Mouse (Mus musculus) lung, embryonic 15.5 days (tissue): Measurements from ENCODE around the gene Tppp2. TPM values are rescaled to one million over a fixed set of nuclear protein-coding genes. Genes with fewer than 3 reads are reported as not detected.

Experiments used
- polyA plus RNA-seq: library from polyadenylated mRNA; unstranded; fragments of >200 nt; fragmentation: Nextera tagmentation; extraction: Ambion mirVana; gene quantifications from 2 replicates; pipeline ENCODE4 v1.2.1, GENCODE M21; 2015

Gene Tppp2
- polyA plus RNA-seq, 1 experiment from 2014 or later, result not detected

Other genes with a start within 250 kb of the Tppp2 start
- gene Gm17079, start 223.0 kb upstream of the Tppp2 start, polyA plus RNA-seq, result not detected in 2 replicates
- gene Gm5800, start 201.2 kb upstream of the Tppp2 start, polyA plus RNA-seq, result not detected in 2 replicates
- 0.22 TPM in 1 of 2 replicates, not detected in the other for gene Ang4, start 144.8 kb upstream of the Tppp2 start, polyA plus RNA-seq
- not detected in 2 replicates for gene AY358078, start 118.4 kb upstream of the Tppp2 start, polyA plus RNA-seq
- not detected in 2 replicates for gene Ear6, start 64.7 kb upstream of the Tppp2 start, polyA plus RNA-seq
- 40.0 and 40.1 TPM in 2 replicates for gene Mettl17, start 33.6 kb upstream of the Tppp2 start, polyA plus RNA-seq
- 0.34 and 0.38 TPM in 2 replicates for gene Slc39a2, start 25.5 kb upstream of the Tppp2 start, polyA plus RNA-seq
- gene Ndrg2, start 4.3 kb upstream of the Tppp2 start, polyA plus RNA-seq, result 60.6 and 63.7 TPM in 2 replicates
- not detected in 2 replicates for gene Rnase13, start 4.3 kb downstream of the Tppp2 start, polyA plus RNA-seq
- 105 TPM in 2 replicates for gene Arhgef40, start 66.3 kb downstream of the Tppp2 start, polyA plus RNA-seq
- gene Tmem253, start 97.2 kb downstream of the Tppp2 start, polyA plus RNA-seq, result 0.26 and 0.57 TPM in 2 replicates
- gene Zfp219, start 102.3 kb downstream of the Tppp2 start, polyA plus RNA-seq, result 25.7 and 26.3 TPM in 2 replicates
- gene Olfr221, start 124.0 kb downstream of the Tppp2 start, polyA plus RNA-seq, result not detected in 2 replicates
- gene Hnrnpc, start 185.6 kb downstream of the Tppp2 start, polyA plus RNA-seq, result 645 and 674 TPM in 2 replicates
- 61.8 and 72.8 TPM in 2 replicates for gene Rpgrip1, start 192.3 kb downstream of the Tppp2 start, polyA plus RNA-seq